21 mouse cellular contexts compared by ENCODE assay signal in genomic region chr11:5974053-5974452, GRCm38 (mm10). TPM values are rescaled to one million over a fixed set of nuclear protein-coding genes. Genes with fewer than 3 reads are reported as not detected.
"Had no signal": no experiment of that assay in that cellular context is flagged by ENCODE, and none has a peak within 500 bp of the region (broad histone marks: within the 10 kb centered on the region; RNA-seq: fewer than 3 reads in every experiment).

No protein-coding gene starts in this region.

- ATAC-seq: liver, embryonic 12.5 days; midbrain, embryonic 15.5 days had no signal

- H3K9me3 ChIP-seq: kidney, embryonic 15.5 days; limb, embryonic 12.5 days; limb, embryonic 15.5 days; liver, embryonic 12.5 days; liver, embryonic 15.5 days; midbrain, embryonic 12.5 days; midbrain, embryonic 15.5 days; neural tube, embryonic 12.5 days; neural tube, embryonic 15.5 days; stomach, embryonic 15.5 days had no signal

- H3K27me3 ChIP-seq: kidney, embryonic 15.5 days; limb, embryonic 12.5 days; limb, embryonic 15.5 days; liver, embryonic 15.5 days; midbrain, embryonic 12.5 days; midbrain, embryonic 15.5 days; neural tube, embryonic 12.5 days; neural tube, embryonic 15.5 days; stomach, embryonic 15.5 days had no signal

- H3K4me1 ChIP-seq: liver, embryonic 15.5 days; midbrain, embryonic 15.5 days; neural tube, embryonic 12.5 days; neural tube, embryonic 15.5 days had no signal

- DNase-seq: kidney, adult 11 months; kidney, adult 8-10 months; kidney, postnatal 10 days; kidney, postnatal 36 days; layer of hippocampus, adult 9-11 months; left cerebral cortex, postnatal 4 days; lung, adult 2 months; right cerebral cortex, postnatal 25 days; spleen, adult 18-20 months; thymus, postnatal 25 days had no signal

- H3K27ac ChIP-seq: kidney, embryonic 15.5 days; limb, embryonic 12.5 days; limb, embryonic 15.5 days; liver, embryonic 12.5 days; liver, embryonic 15.5 days; macrophage; midbrain, embryonic 12.5 days; midbrain, embryonic 15.5 days; neural tube, embryonic 12.5 days; neural tube, embryonic 15.5 days; stomach, embryonic 15.5 days had no signal

- H3K4me3 ChIP-seq: kidney, embryonic 15.5 days; limb, embryonic 12.5 days; limb, embryonic 15.5 days; liver, embryonic 12.5 days; liver, embryonic 15.5 days; midbrain, embryonic 12.5 days; midbrain, embryonic 15.5 days; neural tube, embryonic 12.5 days; neural tube, embryonic 15.5 days; stomach, embryonic 15.5 days had no signal

RNA-seq across cellular contexts. Expression of gene Gck, which starts 24.2 kb away (rescaled TPM):
- polyA plus RNA-seq: macrophage had no signal
